Mouse (Mus musculus) spleen, adult 2 months (tissue): Measurements from ENCODE around the gene Msrb1.

ENCODE experiments used
- CTCF ChIP-seq: fragments of 200-500 bp; IDR thresholded peaks from 2 replicates; pipeline ENCODE4 v1.5.1; 2011; ENCODE audit warnings: mild to moderate bottlenecking, inconsistent platforms; ENCODE audit not compliant: insufficient read depth, insufficient read length, insufficient replicate concordance; ENCODE audit errors: extremely low read depth
- POLR2A ChIP-seq: fragments of 200-500 bp; IDR thresholded peaks from 2 replicates; pipeline ENCODE4 v1.6.1; 2011; ENCODE audit warnings: low read depth, low read length, inconsistent platforms

- TF ChIP-seq POLR2A (no peak), CTCF (no peak)
Measured at GRCm38 (mm10) chr17:24738238-24738637, 1.8 kb downstream of the Msrb1 start.
